Mouse (Mus musculus) forebrain, postnatal 0 days (tissue): ENCODE results near the gene Prap1. TPM values are rescaled to one million over a fixed set of nuclear protein-coding genes. Genes with fewer than 3 reads are reported as not detected.
A peak's percentile ranks its signal among the peaks of the same experiment; 100 is the strongest.

Experiments used
- ATAC-seq: fragments of 200-750 bp; cut with Nextera tagmentation; 2 replicates; pipeline ENCODE4 v1.8.0; 2017; ENCODE audit warnings: mild to moderate bottlenecking, moderate library complexity
- DNase-seq: peaks from one replicate; pipeline ENCODE4 v3.0.0-alpha.2; 2015
- H3K27ac ChIP-seq: fragments of 300-500 bp; sonication (generic); 2 replicates; pipeline ENCODE4 v1.5.1; 2014; ENCODE audit warnings: low read depth, mild to moderate bottlenecking, antibody characterized with exemption, low read length, moderate library complexity, mixed read lengths
- H3K27me3 ChIP-seq: fragments of 300-500 bp; sonication (generic); 2 replicates; pipeline ENCODE4 v1.6.1; 2014; ENCODE audit warnings: mild to moderate bottlenecking, low read length, mixed read lengths; ENCODE audit not compliant: insufficient read depth
- H3K36me3 ChIP-seq: fragments of 300-500 bp; sonication (generic); 2 replicates; pipeline ENCODE4 v1.6.1; 2014; ENCODE audit warnings: mild to moderate bottlenecking, moderate library complexity; ENCODE audit not compliant: insufficient read depth
- H3K4me1 ChIP-seq: fragments of 300-500 bp; sonication (generic); 2 replicates; pipeline ENCODE4 v1.6.1; 2014; ENCODE audit warnings: antibody characterized with exemption; ENCODE audit not compliant: insufficient read depth
- H3K4me2 ChIP-seq: fragments of 300-500 bp; sonication (generic); 2 replicates; pipeline ENCODE4 v1.6.1; 2014; ENCODE audit warnings: low read depth, mild to moderate bottlenecking, moderate library complexity
- H3K4me3 ChIP-seq: fragments of 300-500 bp; sonication (generic); 2 replicates; pipeline ENCODE4 v1.5.1; 2014; ENCODE audit warnings: low read depth, low read length, mixed read lengths
- H3K9ac ChIP-seq: fragments of 300-500 bp; sonication (generic); 2 replicates; pipeline ENCODE4 v1.6.1; 2014; ENCODE audit warnings: mild to moderate bottlenecking
- H3K9me3 ChIP-seq: fragments of 300-500 bp; sonication (generic); 2 replicates; pipeline ENCODE4 v1.6.1; 2016; ENCODE audit warnings: low read length
- CTCF ChIP-seq: sonication (generic); IDR thresholded peaks from 2 replicates; pipeline ENCODE4 v1.5.1; 2016; ENCODE audit warnings: antibody characterized with exemption, control low read depth, low read depth
- WGBS: fragments of 180-500 bp; shearing (Covaris S2); extraction: QIAGEN DNeasy Blood & Tissue Kit; methylation state at CpG from one replicate; pipeline ENCODE4 v1.1.7; 2014; 5-methylcytosine and 5-hydroxymethylcytosine counted together
- polyA plus RNA-seq: library from polyadenylated mRNA; unstranded; fragments of >200 nt; fragmentation: Nextera tagmentation; extraction: Ambion mirVana; gene quantifications from 2 replicates; pipeline ENCODE4 v1.2.1, GENCODE M21; 2015
- total RNA-seq: library from RNA; depleted of rRNA; stranded (reverse); fragments of >200 nt; gene quantifications from 2 replicates; pipeline ENCODE4 v1.2.3, GENCODE M21; 2014

Prap1 gene
- total and polyA plus RNA-seq, 2 experiments from 2014 or later = not detected

DNA sequence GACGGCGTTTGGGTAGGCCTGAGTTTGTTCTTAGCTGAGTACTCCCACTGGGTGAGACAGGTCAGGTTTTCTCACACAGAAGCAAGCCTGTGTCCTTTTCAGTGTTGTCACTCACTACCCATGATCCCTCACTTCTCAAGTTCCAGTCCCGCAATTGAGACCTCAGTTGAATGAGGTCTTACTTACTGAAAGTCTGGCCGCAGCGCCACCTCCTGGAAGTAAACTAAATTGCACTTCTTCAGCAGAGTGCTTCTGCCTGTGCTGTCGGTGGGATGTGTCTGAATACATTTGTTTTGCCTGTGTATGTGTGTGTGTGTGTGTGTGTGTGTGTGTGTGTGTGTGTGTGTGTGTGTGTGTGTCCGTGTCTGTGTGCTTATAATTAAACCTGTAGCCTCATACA, 30.1 kb upstream of the Prap1 start:
- Histone ChIP-seq H3K36me3 (no peaks in the 10 kb centered on the region), H3K4me3 (no peak overlapping the region), H3K4me1 (peaks cover 16% of the 10 kb centered on the region), H3K27ac (no peak overlapping the region), H3K9ac (no peak overlapping the region), H3K4me2 (no peak overlapping the region), H3K27me3 (peaks cover 3% of the 10 kb centered on the region), H3K9me3 (no peaks in the 10 kb centered on the region)
- DNase-seq (peak; percentile 86), ATAC-seq (peak; percentile 49)
- WGBS = 17% methylated on average over 7 of the region's 7 CpGs
- TF ChIP-seq CTCF = peak; percentile 93

DNA sequence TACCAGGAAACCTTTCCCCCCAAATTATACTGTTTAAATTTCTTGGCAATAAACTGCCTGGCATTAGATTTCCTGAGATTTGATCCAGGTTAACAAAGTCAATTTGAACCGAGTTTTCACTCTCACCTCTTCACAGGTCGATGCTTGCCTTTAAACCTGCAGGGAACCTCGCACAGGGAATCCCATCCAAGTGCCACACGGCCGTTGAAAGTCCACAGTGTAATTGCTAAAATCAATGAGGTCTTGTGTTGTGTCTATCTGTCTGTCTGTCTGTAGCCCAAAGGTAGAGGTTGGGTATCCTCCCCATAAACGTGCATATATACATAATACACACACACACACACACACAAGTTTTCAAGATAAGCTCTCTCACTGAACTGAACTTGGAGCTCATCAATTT, 25.8 kb upstream of the Prap1 start:
- 65% methylated on average over 6 of the region's 6 CpGs for WGBS
- H3K9ac ChIP-seq = no peak overlapping the region
- ATAC-seq = no peak
- H3K36me3 ChIP-seq = peaks cover 31% of the 10 kb centered on the region
- H3K27me3 ChIP-seq = no peaks in the 10 kb centered on the region
- H3K4me1 ChIP-seq = no peaks in the 10 kb centered on the region
- no peak overlapping the region for H3K4me3 ChIP-seq
- no peak for DNase-seq
- H3K9me3 ChIP-seq = no peaks in the 10 kb centered on the region
- H3K4me2 ChIP-seq = no peak overlapping the region
- no peak for TF ChIP-seq CTCF
- no peak overlapping the region for H3K27ac ChIP-seq

- WGBS = 35% methylated on average over 37 of the region's 39 CpGs
- TF ChIP-seq CTCF = no peak
- H3K9ac ChIP-seq = no peak overlapping the region
Observed at GRCm38 (mm10) chr7:140070042-140070711, 23.0 kb upstream of the Prap1 start.

DNA sequence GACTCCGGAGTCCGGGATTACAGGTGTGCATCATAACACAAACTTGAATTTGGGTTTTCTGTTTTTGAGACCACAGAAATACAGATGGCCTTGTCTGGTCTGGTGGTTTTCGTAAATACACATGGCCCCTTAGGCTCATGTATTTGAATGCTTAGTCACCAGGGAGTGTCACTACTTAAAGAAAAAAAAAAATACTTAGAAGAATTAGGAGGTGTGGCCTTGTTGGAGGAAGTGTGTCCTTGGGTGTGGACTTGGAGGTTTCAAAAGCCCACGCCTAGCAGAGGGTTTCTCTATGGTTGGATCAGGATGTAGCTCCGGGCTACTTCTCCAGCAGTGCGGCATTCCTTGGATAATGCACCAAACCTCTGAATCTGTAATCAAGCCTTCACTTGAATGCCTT, 15.5 kb upstream of the Prap1 start:
- 74% methylated on average over 6 of the region's 6 CpGs for WGBS
- H3K27me3 ChIP-seq = no peaks in the 10 kb centered on the region
- H3K4me2 ChIP-seq = no peak overlapping the region
- H3K9ac ChIP-seq = no peak overlapping the region
- no peak for ATAC-seq
- peaks cover 2% of the 10 kb centered on the region; the same call in 1 of the 2 replicates for H3K36me3 ChIP-seq
- no peak overlapping the region for H3K4me3 ChIP-seq
- no peaks in the 10 kb centered on the region for H3K9me3 ChIP-seq
- no peak for DNase-seq
- H3K27ac ChIP-seq = no peak overlapping the region
- H3K4me1 ChIP-seq = peaks cover 9% of the 10 kb centered on the region; the same call in 1 of the 2 replicates
- no peak for TF ChIP-seq CTCF

More at GRCm38 (mm10) chr7:140070042-140070711, 23.0 kb upstream of the Prap1 start:
- H3K4me2 ChIP-seq = no peak overlapping the region; the same call in 1 of the 2 replicates
- DNase-seq = no peak
- H3K27me3 ChIP-seq = no peaks in the 10 kb centered on the region
- H3K9me3 ChIP-seq = no peaks in the 10 kb centered on the region
- no peak overlapping the region for H3K4me3 ChIP-seq
- H3K36me3 ChIP-seq = peaks cover 36% of the 10 kb centered on the region
- H3K4me1 ChIP-seq = no peaks in the 10 kb centered on the region
- no peak for ATAC-seq
- no peak overlapping the region for H3K27ac ChIP-seq

DNA sequence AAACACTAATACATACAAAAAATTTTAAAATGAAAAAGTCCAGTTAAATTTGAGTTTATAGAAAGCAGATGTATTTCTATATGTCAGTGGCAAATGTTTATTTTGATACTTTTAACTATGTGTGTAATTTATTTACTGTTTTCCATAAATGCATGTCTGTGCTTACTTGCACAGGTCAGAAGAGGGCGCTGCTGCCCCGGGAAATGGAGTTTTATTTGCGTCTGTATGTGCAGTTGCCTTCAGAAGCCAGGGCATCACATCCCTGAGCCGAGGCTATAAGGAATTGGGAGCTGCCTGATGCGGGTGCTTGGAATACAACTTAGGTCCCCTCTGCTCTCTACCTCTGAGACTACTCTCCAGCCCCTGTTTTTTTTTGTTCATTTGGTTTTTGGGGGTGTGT, 14.5 kb upstream of the Prap1 start:
- ATAC-seq = no peak
- Histone ChIP-seq H3K4me1 (peaks cover 9% of the 10 kb centered on the region; the same call in 1 of the 2 replicates), H3K27ac (no peak overlapping the region), H3K4me2 (no peak overlapping the region), H3K9ac (no peak overlapping the region), H3K36me3 (no peaks in the 10 kb centered on the region), H3K27me3 (no peaks in the 10 kb centered on the region), H3K9me3 (no peaks in the 10 kb centered on the region), H3K4me3 (no peak overlapping the region)
- DNase-seq = peak; percentile 89
- TF ChIP-seq CTCF = peak; percentile 90
- WGBS = 1% methylated on average over 5 of the region's 5 CpGs

DNA sequence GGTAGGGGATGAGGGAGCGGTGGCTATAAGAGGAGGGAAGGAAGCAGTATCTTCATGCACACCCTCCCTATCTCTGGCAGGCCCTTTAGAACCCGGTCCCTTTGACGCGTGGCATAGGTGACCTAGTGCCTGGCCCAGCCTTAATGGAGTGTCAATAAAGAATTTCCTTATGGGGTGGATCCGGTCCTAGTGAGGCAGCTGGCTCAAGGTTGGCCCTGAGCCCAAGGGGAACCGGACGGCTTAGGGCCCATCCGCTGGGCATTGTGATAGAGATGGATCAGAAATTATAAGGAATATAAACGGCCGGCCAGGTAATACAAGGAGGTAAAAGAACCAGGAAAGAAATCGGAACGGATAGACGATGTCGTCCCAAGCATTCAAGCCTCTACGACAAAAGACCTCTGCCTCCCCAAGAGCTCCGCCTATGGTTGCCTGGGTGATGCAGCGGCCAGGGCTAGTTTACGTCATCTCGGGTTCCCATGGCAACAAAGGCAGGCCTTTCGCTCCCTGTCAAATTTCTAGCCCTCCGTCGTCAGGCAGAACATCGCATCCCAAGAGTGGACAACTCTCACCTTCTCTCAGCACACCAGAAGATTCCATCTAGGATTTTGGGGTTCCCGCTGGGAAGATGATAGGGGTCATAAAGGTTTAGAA, 12.6 kb upstream of the Prap1 start:
- peaks cover 9% of the 10 kb centered on the region; the same call in 1 of the 2 replicates for H3K4me1 ChIP-seq
- peak overlapping the region; percentile 52 for H3K4me3 ChIP-seq
- H3K9me3 ChIP-seq = no peaks in the 10 kb centered on the region
- peak overlapping the region; percentile 78 for H3K9ac ChIP-seq
- 3% methylated on average over 24 of the region's 24 CpGs for WGBS
- no peaks in the 10 kb centered on the region for H3K36me3 ChIP-seq
- H3K27me3 ChIP-seq = no peaks in the 10 kb centered on the region
- DNase-seq (peak; percentile 96), ATAC-seq (peak; percentile 80)
- TF ChIP-seq CTCF = peak; percentile 53
- peak overlapping the region; percentile 82 for H3K27ac ChIP-seq
- peak overlapping the region; percentile 76 for H3K4me2 ChIP-seq
